Mouse (Mus musculus): ENCODE measurements at regions not wholly inside any gene's neighbourhood (a gene's known extent, or its start where the extent isn't known, plus 50 kb on each side); places are given as distances from the start of the nearest gene placed in this dataset.
A peak's percentile ranks its signal among the peaks of the same experiment; 100 is the strongest.

GRCm38 (mm10) chr14:25306166-25306565, 152.8 kb upstream of the Zmiz1 start:
- DNase-seq, result no peak
- intact Hi-C loops (cut with DNase I), result loop anchor here (5.0 kb wide), 2 partner anchors 71 to 189 kb away; no protein-coding TSS in a partner anchor

DNA sequence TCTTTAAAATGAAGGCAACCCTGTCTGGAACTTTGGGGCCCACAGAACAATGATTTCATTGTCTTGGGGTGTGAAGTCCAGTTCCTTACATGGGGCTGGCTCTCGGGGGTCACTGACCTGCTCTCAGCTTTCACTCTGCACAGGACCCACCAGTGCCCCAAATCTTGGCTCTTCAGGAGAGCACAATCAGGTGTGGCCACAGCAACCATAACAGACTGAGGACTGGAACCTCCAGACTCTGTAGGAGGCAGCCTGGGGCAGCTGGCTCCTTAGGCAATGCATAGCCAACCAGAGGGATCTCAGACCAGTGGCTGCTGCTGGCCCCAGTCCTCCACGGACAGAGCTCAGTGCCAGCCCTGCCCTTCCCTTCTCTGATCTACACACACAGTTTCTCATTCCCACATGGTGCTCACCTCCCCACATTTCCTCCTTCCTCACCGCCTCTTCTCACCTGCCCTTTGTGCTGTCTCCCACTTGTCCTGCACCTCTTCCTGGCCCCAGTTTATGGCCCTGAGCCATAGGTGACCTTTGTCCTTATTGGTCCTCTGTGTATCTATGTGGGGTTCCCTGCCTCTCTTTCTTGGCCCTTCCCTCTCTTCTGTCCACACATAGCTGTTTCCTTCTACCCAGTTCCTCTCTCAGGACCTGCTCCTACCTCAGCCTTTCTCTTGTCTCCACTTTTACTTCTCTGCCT, 151.9 kb upstream of the Zmiz1 start:
- DNase-seq, result no peak
- intact Hi-C loops (cut with DNase I), result loop anchor here (5.0 kb wide), 2 partner anchors 70 to 190 kb away; no protein-coding TSS in a partner anchor

GRCm38 (mm10) chr14:25308051-25308450, 150.9 kb upstream of the Zmiz1 start:
- peak in 1 of 2 experiments; percentile 31 for DNase-seq
- intact Hi-C loops (cut with DNase I), result loop anchor here (5.0 kb wide), 2 partner anchors 69 to 191 kb away; no protein-coding TSS in a partner anchor

DNA sequence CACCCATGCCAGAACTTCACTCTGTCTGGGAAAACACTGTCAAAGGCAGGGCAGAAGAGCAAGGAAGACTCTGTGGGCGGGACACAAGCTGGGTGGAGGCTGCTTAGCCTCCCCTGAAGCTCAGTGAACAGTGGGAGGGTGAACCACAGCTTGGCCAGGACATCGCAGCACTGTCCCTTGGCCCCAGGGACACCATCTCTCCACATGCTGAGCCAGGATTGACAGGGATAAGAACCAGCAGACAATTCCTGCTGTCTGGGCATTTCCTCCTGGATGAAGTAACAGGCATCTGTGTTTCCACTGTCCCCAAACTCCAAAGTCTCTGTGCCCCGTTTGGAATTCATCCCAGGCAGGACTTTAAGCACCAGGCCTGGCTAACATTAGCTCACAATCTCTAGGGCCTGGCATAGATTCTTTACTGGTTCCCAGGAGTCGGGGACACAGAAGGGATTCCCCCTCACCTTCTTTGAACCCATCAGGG, 148.3 kb upstream of the Zmiz1 start:
- DNase-seq, result peak; percentile 29 to 53
- intact Hi-C loops (cut with DNase I), result loop anchor here (5.0 kb wide), 1 partner anchor 257 kb away; no protein-coding TSS in a partner anchor

- peak; percentile 43 to 73 for DNase-seq
- intact Hi-C loops (cut with DNase I), result loop anchor here (5.0 kb wide), 1 partner anchor 256 kb away; no protein-coding TSS in a partner anchor
Observed at GRCm38 (mm10) chr14:25311475-25311874, 147.5 kb upstream of the Zmiz1 start.

GRCm38 (mm10) chr14:25312135-25312534, 146.8 kb upstream of the Zmiz1 start:
- no peak for DNase-seq
- intact Hi-C loops (cut with DNase I), result loop anchor here (5.0 kb wide), 1 partner anchor 255 kb away; no protein-coding TSS in a partner anchor

- intact Hi-C loops (cut with DNase I), result loop anchor here (5.0 kb wide), 1 partner anchor 254 kb away; no protein-coding TSS in a partner anchor
- no peak for DNase-seq
Observed at GRCm38 (mm10) chr14:25312814-25313426, 146.1 kb upstream of the Zmiz1 start.

GRCm38 (mm10) chr14:25313693-25314240, 145.2 kb upstream of the Zmiz1 start:
- intact Hi-C loops (cut with DNase I), result loop anchor here (5.0 kb wide), 1 partner anchor 254 kb away; no protein-coding TSS in a partner anchor
- DNase-seq, result no peak

GRCm38 (mm10) chr14:25316491-25316890, 142.5 kb upstream of the Zmiz1 start:
- intact Hi-C loops (cut with DNase I), result no loop called here
- peak in 1 of 2 experiments; percentile 49 for DNase-seq

- intact Hi-C loops (cut with DNase I), result no loop called here
- DNase-seq, result peak; percentile 78
Observed at GRCm38 (mm10) chr14:25317680-25318471, 141.1 kb upstream of the Zmiz1 start.

DNA sequence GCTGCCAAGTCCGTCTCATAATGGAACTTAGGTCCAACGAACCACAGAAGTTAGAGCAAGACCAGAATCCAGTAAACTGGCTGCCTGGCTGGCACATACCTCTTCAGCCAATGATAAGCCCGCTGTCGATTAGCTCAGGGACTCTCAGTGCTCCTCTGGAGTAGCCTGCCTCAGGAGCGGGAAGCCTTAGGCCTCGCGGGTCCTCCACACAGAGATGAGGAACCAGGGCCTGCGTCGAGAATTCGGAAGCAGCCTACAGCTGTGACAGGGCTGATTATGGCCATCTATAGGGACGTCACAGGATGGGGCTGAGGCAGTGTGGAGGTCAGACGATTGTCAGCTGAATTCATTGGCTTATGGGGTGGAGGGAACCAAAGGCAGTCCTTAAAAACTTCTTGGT, 140.1 kb upstream of the Zmiz1 start:
- intact Hi-C loops (cut with DNase I), result no loop called here
- DNase-seq, result no peak

- intact Hi-C loops (cut with DNase I), result no loop called here
- DNase-seq, result no peak
Observed at GRCm38 (mm10) chr14:25320141-25320540, 138.8 kb upstream of the Zmiz1 start.

- intact Hi-C loops (cut with DNase I), result no loop called here
Observed at GRCm38 (mm10) chr14:25323542-25324484, 135.2 kb upstream of the Zmiz1 start.

GRCm38 (mm10) chr14:25325887-25326286, 133.1 kb upstream of the Zmiz1 start:
- intact Hi-C loops (cut with DNase I), result no loop called here
- no peak for DNase-seq

More at GRCm38 (mm10) chr14:25323542-25324484, 135.2 kb upstream of the Zmiz1 start:
- DNase-seq, result no peak

GRCm38 (mm10) chr14:25328230-25328629, 130.8 kb upstream of the Zmiz1 start:
- no peak for DNase-seq
- intact Hi-C loops (cut with DNase I), result no loop called here

DNA sequence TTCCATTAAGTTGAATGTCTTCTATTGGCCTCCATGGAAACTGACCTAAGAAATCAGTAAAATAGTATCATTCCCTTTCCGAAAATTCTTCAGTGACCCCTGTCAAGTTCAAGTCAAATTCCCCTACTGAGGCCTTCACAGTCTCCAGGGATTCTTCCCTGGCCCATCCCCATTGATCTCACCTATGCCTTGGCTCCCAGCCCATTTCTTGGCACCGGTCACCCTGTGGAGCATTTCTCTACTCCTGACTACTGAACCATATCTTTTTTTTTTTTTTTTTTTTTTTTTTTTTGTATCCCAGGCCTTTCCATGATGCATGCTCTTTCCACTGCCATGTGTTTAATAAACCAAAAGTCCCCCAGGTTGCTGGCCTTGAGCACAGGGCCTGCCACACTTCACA, 124.8 kb upstream of the Zmiz1 start:
- intact Hi-C loops (cut with DNase I), result no loop called here
- no peak for DNase-seq

GRCm38 (mm10) chr14:25336875-25337274, 122.1 kb upstream of the Zmiz1 start:
- no peak for DNase-seq
- intact Hi-C loops (cut with DNase I), result no loop called here

- DNase-seq, result no peak
- intact Hi-C loops (cut with DNase I), result no loop called here
Observed at GRCm38 (mm10) chr14:25338404-25339051, 120.5 kb upstream of the Zmiz1 start.

DNA sequence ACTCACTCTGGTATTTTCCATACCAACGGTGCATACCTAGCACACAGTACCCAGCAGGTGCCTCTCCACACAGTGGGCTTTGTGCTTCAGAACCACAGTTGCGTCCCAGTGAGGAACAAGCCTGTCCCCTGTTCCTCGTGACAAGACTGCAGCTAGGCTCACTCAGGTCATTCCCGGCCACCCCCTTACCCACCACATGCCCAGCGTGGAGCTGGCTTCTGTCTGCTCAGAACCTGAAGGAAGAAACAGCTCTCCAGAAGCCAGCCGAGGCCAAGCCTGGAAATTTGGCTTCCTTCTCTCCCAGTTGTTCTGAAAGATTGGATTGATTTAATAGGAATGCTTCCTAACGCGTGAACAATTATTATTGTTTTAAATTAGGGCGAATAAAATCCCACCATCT, 118.1 kb upstream of the Zmiz1 start:
- no peak for DNase-seq
- intact Hi-C loops (cut with DNase I), result no loop called here

Measured in heart, postnatal 14 days (tissue).